In the genomic region with DNA sequence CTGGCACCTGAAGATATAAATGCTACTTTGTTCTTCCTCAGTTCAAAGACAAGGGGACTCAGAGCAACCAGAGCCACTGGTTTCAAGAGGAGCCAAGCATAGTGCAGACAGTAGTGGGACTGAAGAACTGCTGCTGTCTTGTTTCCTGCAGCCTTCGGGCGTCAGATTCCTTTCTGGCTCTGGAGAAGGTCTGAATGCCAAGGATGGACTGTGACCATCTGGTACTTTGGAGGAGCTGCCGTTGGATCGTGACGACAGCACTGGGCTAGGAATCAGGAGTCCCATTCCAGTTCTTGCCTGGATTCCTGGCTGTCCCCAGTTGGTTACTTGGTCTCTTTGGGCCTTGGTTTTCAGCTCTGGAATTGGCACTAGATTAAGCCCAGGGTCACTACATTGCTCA, we compare ENCODE assay signal across 9 mouse cellular contexts. TPM values are rescaled to one million over a fixed set of nuclear protein-coding genes. Genes with fewer than 3 reads are reported as not detected.
DNase-seq lines count a peak whose midpoint lies in the region; ATAC-seq and TF ChIP-seq lines count a peak whose summit lies in the region.
"Had no signal": no experiment of that assay in that cellular context is flagged by ENCODE, and none has a peak within 500 bp of the region (broad histone marks: within the 10 kb centered on the region; RNA-seq: fewer than 3 reads in every experiment).

No protein-coding gene starts in this region.

- H3K36me3 ChIP-seq in kidney, adult 2 months (ENCODE audit: control insufficient read depth, insufficient read depth, low read length): no peaks in the 10 kb centered on the region
- no peaks in the 10 kb centered on the region for H3K36me3 ChIP-seq in heart, embryonic 12.5 days
- no peaks in the 10 kb centered on the region for H3K36me3 ChIP-seq in liver, embryonic 12.5 days

- no peak; the same call in 1 of the 2 replicates for ATAC-seq in heart, embryonic 12.5 days (ENCODE audit: insufficient number of reproducible peaks, low FRiP score)
- ATAC-seq in liver, embryonic 12.5 days: no peak
- ATAC-seq in megakaryocyte, adult 5-6 weeks (ENCODE audit: poor library complexity, severe bottlenecking): no peak
- ATAC-seq: Patski had no signal

- H3K9ac ChIP-seq in heart, embryonic 12.5 days: no peak overlapping the region
- no peak overlapping the region for H3K9ac ChIP-seq in liver, embryonic 12.5 days

- peak; percentile 6 to 38 for DNase-seq in kidney, postnatal 25 days
- no peak for DNase-seq in kidney, adult 2 months
- peak; percentile 94 to 98 for DNase-seq in cerebellum, adult 2 months
- peak; percentile 80 for DNase-seq in lung, postnatal 10 days
- DNase-seq in embryo, embryonic 9.5 days (ENCODE audit: extremely low spot score): no peak

- no peak overlapping the region for H3K27ac ChIP-seq in kidney, adult 2 months (ENCODE audit: insufficient read depth, low read depth, low read length)
- peak overlapping the region; percentile 53 for H3K27ac ChIP-seq in cerebellum, adult 2 months (ENCODE audit: insufficient read depth, low read length)
- H3K27ac ChIP-seq in heart, embryonic 12.5 days (ENCODE audit: poor library complexity, severe bottlenecking): peak overlapping the region; percentile 8; the same call in 1 of the 2 replicates
- H3K27ac ChIP-seq in liver, embryonic 12.5 days: no peak overlapping the region

- no peaks in the 10 kb centered on the region for H3K4me1 ChIP-seq in kidney, adult 2 months (ENCODE audit: control insufficient read depth, insufficient read depth, low read length)
- H3K4me1 ChIP-seq in cerebellum, adult 2 months (ENCODE audit: control insufficient read depth, insufficient read depth, low read length): peaks cover 7% of the 10 kb centered on the region; the same call in 1 of the 2 replicates
- H3K4me1 ChIP-seq in heart, embryonic 12.5 days (replicated peaks): peaks cover 11% of the 10 kb centered on the region
- no peaks in the 10 kb centered on the region for H3K4me1 ChIP-seq in liver, embryonic 12.5 days

- H3K4me3 ChIP-seq in kidney, adult 2 months (ENCODE audit: insufficient read depth, low read depth, low read length): no peak overlapping the region
- H3K4me3 ChIP-seq in cerebellum, adult 2 months (replicated peaks; ENCODE audit: insufficient read depth, low read depth, low read length): no peak overlapping the region
- H3K4me3 ChIP-seq in heart, embryonic 12.5 days: no peak overlapping the region
- H3K4me3 ChIP-seq in liver, embryonic 12.5 days: no peak overlapping the region

- 33% methylated on average over 5 of the region's 5 CpGs for WGBS in kidney, adult 2 months
- 2% methylated on average over 5 of the region's 5 CpGs for WGBS in cerebellum, adult 2 months
- 22% methylated on average over 5 of the region's 5 CpGs for WGBS in heart, embryonic 12.5 days
- WGBS in liver, embryonic 12.5 days (ENCODE audit: insufficient replicate concordance): 59% methylated on average over 5 of the region's 5 CpGs

- no peak for TF ChIP-seq CTCF in kidney, adult 2 months (conservative IDR thresholded peaks at IDR 0.05; ENCODE audit: insufficient read depth, insufficient read length, low read depth, low read length)
- TF ChIP-seq CTCF in cerebellum, adult 2 months (IDR thresholded peaks at IDR 0.05; ENCODE audit: borderline replicate concordance, insufficient read depth, low read depth, low read length): no peak

- H3K9me3 ChIP-seq in heart, embryonic 12.5 days (replicated peaks): no peaks in the 10 kb centered on the region
- no peaks in the 10 kb centered on the region for H3K9me3 ChIP-seq in liver, embryonic 12.5 days (replicated peaks)

- no peak for TF ChIP-seq POLR2A in kidney, adult 2 months (IDR thresholded peaks at IDR 0.05; ENCODE audit: low read depth, low read length)
- TF ChIP-seq POLR2A in cerebellum, adult 2 months (IDR thresholded peaks at IDR 0.05; ENCODE audit: borderline replicate concordance, insufficient read depth, low read length): peak; percentile 48; the same call in 1 of the 2 replicates

- H3K4me2 ChIP-seq in heart, embryonic 12.5 days: no peak overlapping the region
- no peak overlapping the region for H3K4me2 ChIP-seq in liver, embryonic 12.5 days

- H3K27me3 ChIP-seq in kidney, adult 2 months (replicated peaks; ENCODE audit: control insufficient read depth, insufficient read depth, low read length): no peaks in the 10 kb centered on the region
- no peaks in the 10 kb centered on the region for H3K27me3 ChIP-seq in cerebellum, adult 2 months (ENCODE audit: control insufficient read depth, insufficient read depth, low read length)
- H3K27me3 ChIP-seq in heart, embryonic 12.5 days (replicated peaks): no peaks in the 10 kb centered on the region
- 0 out of 2 replicates have a peak, but pooled peaks cover 4% of the 10 kb centered on the region for H3K27me3 ChIP-seq in liver, embryonic 12.5 days (replicated peaks)
- H3K27me3 ChIP-seq: Patski had no signal

RNA-seq across cellular contexts. Expression of gene Usp47, which starts 11.2 kb away (rescaled TPM):
- polyA plus RNA-seq in kidney, adult 2 months (2012; rRNA removed): 11.5 and 15.5 TPM in 2 replicates
- 45.1 and 46.7 TPM in 2 replicates for polyA plus RNA-seq in cerebellum, adult 2 months (2012; rRNA removed)
- polyA plus RNA-seq in heart, embryonic 12.5 days (2016; fragmentation: Nextera tagmentation; extraction: Ambion mirVana): 92.6 and 93.3 TPM in 2 replicates
- polyA plus RNA-seq in liver, embryonic 12.5 days (2016; fragmentation: Nextera tagmentation; extraction: Ambion mirVana): 36.9 and 37.2 TPM in 2 replicates
- total RNA-seq in megakaryocyte, adult 5-6 weeks (2015): 46.7 and 50.4 TPM in 2 replicates
- 106 and 112 TPM in 2 replicates for total RNA-seq in megakaryocyte, adult 5-6 weeks (2017)

Comparison
In these comparisons a context has a peak if more than half of its experiments do, and no peak if none do; other contexts are left out.
1. DNase-seq: peak in kidney, postnatal 25 days (2 of 2), cerebellum, adult 2 months (2 of 2) and lung, postnatal 10 days (single experiment); none in kidney, adult 2 months (single experiment) and embryo, embryonic 9.5 days (single experiment).
2. H3K27ac ChIP-seq: peak in cerebellum, adult 2 months (single experiment) and heart, embryonic 12.5 days (single experiment); none in kidney, adult 2 months (single experiment) and liver, embryonic 12.5 days (single experiment).